Mouse (Mus musculus) forebrain, embryonic 10.5 days (tissue): Measurements from ENCODE around the gene Map3k11. TPM values are rescaled to one million over a fixed set of nuclear protein-coding genes. Genes with fewer than 3 reads are reported as not detected.

Experiments
- DNase-seq: peaks from one replicate; pipeline ENCODE4 v3.0.0-alpha.2; 2017; ENCODE audit warnings: low spot score; ENCODE audit errors: extremely low spot score
- H3K27ac ChIP-seq: fragments of 300-500 bp; sonication (generic); 2 replicates; pipeline ENCODE4 v1.5.1; 2016; ENCODE audit warnings: mild to moderate bottlenecking
- H3K27me3 ChIP-seq: fragments of 300-500 bp; sonication (generic); 2 replicates; pipeline ENCODE4 v1.6.1; 2016; ENCODE audit warnings: mild to moderate bottlenecking; ENCODE audit not compliant: poor library complexity, severe bottlenecking
- H3K36me3 ChIP-seq: fragments of 300-500 bp; sonication (generic); replicated peaks from 2 replicates; pipeline ENCODE4 v1.6.1; 2016; ENCODE audit warnings: mild to moderate bottlenecking, moderate library complexity
- H3K4me1 ChIP-seq: fragments of 300-500 bp; sonication (generic); 2 replicates; pipeline ENCODE4 v1.6.1; 2016
- H3K4me3 ChIP-seq: fragments of 300-500 bp; sonication (generic); 2 replicates; pipeline ENCODE4 v1.5.1; 2016; ENCODE audit warnings: mild to moderate bottlenecking, moderate library complexity
- H3K9me3 ChIP-seq: fragments of 300-500 bp; sonication (generic); 2 replicates; pipeline ENCODE4 v1.6.1; 2016; ENCODE audit warnings: mild to moderate bottlenecking, moderate library complexity
- WGBS: fragments of 180-500 bp; shearing (Covaris S2); methylation state at CpG from one replicate; pipeline ENCODE4 v1.1.7; 2016; 5-methylcytosine and 5-hydroxymethylcytosine counted together
- polyA plus RNA-seq: library from polyadenylated mRNA; unstranded; fragments of >200 nt; fragmentation: Nextera tagmentation; extraction: Ambion mirVana; gene quantifications from 2 replicates; pipeline ENCODE4 v1.2.1, GENCODE M21; 2016

Map3k11 gene
- polyA plus RNA-seq, 1 experiment from 2014 or later: 26.3 TPM

DNA sequence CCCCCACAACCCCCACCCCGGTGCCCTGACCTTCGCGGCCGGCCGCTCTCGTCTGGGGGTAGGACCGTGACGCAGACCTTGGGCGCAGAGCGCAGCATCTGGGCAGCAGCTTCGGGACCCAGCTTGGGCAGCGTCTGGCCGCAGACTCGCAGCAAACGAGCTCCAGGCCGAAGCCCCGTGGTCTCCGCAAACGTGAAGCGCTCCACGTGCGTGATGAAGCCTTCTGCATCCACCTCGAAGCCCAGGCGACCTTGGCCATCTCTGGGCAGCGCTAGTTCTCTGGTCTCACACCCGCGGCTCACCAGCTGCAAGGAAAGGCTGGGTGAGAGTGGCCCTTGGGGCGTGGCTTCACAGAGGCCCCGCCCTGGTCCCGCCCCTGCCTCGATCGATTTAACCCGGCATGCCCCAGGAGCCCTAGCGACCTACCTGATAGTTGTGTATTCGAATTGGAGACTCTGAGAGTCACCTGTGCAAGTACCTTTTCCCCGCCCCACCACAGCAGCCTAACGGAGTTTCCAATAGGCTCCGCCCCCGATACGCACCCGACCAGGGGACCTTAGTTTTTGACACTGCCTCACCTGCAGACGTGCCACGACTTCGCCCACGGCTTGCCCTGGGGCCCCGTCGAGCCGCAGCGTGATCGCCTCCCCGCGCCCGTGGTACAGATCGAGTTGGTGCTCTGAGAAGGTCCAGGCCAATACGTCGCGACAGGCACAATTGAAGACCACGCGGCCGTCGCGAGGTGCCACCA lies 34.4 kb upstream of the Map3k11 start:
- Histone ChIP-seq H3K4me3 (peak overlapping the region; percentile 62), H3K9me3 (no peaks in the 10 kb centered on the region), H3K36me3 (peaks cover 50% of the 10 kb centered on the region), H3K27ac (peak overlapping the region; percentile 60), H3K27me3 (peaks cover 52% of the 10 kb centered on the region), H3K4me1 (peaks cover 31% of the 10 kb centered on the region)
- peak; percentile 77 for DNase-seq
- WGBS: 2% methylated on average over 62 of the region's 62 CpGs

DNA sequence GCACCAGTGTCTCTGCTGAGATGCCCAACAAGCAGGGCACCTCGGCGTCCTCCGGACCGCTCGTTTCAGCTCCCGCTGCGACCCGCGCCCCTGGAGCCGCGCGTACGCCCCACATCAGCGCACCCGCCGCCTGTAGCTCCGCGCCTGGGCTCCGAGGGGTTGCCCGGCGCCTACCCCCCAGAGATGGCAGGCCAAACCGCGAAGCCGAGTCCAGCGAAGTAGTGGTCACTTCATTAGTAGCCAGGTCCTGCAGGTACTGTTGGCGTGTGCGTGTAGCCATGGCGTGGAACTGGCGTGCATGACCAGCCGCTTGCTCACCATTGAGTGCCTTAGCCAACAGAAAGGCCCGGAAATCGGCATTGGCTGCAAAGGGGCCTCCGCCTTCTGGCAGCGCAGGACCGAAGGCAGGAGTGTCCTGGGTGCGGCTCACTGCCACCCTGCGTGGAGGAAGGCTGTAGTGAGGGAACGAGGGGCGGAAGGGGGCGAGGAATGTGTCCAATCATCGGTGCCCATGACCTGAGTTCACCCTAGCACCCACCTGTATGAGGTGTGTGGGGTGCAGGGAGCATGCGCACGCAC lies 33.7 kb upstream of the Map3k11 start:
- H3K9me3 ChIP-seq: no peaks in the 10 kb centered on the region
- H3K4me3 ChIP-seq: peak overlapping the region; percentile 62
- peaks cover 24% of the 10 kb centered on the region for H3K4me1 ChIP-seq
- H3K27ac ChIP-seq: peak overlapping the region; percentile 60; the same call in 1 of the 2 replicates
- H3K27me3 ChIP-seq: peaks cover 52% of the 10 kb centered on the region
- peaks cover 53% of the 10 kb centered on the region for H3K36me3 ChIP-seq
- DNase-seq: peak; percentile 33
- 7% methylated on average over 43 of the region's 43 CpGs for WGBS

DNA sequence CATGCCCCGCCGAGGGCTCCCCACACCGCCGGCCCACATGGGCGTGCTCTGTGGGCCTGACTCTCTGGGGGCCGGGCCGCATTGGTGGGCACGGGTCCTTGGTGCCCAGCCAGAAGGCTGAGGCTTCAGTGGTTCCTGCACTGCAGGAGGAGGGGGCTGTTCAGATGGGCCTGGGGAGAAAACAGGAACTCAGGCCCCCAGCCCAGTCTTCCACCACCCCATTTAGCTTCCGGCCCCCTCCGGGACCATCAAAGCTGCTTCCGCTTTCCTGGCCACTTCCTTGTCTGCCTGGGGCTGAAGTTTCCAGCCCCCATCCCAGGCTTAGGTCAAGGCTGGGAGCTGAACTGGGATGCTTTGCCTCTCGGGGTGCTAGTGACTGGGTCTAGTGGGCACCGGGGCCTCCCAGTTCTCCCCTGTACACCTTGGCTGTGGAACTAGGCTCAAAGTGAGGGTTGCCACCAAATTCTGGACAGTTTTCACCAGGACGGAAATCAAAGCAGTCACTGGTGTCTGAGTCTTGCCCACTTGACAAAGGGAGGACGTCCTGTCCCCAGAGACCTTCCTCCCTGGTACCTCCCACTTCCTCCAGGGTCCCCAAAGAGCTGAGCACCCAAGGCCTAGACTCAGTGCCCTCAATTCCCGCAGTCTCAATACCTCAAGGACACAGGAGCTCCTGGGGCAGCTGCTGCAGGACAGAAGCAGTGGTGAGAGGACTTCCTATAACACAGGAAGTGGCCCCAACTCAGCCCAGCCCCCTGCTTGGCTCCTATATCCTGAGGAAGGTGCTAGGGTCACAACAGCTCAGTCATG lies 27.4 kb upstream of the Map3k11 start:
- Histone ChIP-seq H3K27me3 (peaks cover 9% of the 10 kb centered on the region), H3K9me3 (no peaks in the 10 kb centered on the region), H3K27ac (peak overlapping the region; percentile 60), H3K36me3 (peaks cover 44% of the 10 kb centered on the region), H3K4me1 (peaks cover 40% of the 10 kb centered on the region), H3K4me3 (peak overlapping the region; percentile 26)
- no peak for DNase-seq
- WGBS: 88% methylated on average over 16 of the region's 16 CpGs

DNA sequence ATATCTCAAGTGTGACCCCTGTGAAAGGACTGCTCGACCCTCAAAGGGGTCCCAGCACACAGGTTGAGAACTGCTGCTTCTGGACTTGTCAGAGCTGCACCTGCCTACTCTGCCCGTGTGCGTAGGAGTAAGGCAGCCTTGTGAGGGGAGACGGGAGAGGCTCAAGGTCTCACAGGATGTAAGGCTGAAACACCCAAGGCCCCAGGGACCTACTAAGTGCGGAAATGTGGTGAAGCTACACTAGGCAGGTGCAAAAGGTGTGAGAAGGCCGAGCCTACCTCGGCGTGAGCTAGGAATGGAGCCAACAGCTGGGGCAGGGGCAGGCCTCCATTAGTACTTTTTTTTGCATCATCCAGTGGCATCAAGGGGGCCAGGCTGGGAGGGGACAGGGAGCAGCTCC lies 26.2 kb upstream of the Map3k11 start:
- WGBS: 87% methylated on average over 8 of the region's 8 CpGs
- H3K27ac ChIP-seq: peak overlapping the region; percentile 86
- H3K9me3 ChIP-seq: no peaks in the 10 kb centered on the region
- no peak for DNase-seq
- H3K4me3 ChIP-seq: peak overlapping the region; percentile 63
- H3K36me3 ChIP-seq: peaks cover 47% of the 10 kb centered on the region
- H3K4me1 ChIP-seq: peaks cover 40% of the 10 kb centered on the region
- no peaks in the 10 kb centered on the region for H3K27me3 ChIP-seq

DNA sequence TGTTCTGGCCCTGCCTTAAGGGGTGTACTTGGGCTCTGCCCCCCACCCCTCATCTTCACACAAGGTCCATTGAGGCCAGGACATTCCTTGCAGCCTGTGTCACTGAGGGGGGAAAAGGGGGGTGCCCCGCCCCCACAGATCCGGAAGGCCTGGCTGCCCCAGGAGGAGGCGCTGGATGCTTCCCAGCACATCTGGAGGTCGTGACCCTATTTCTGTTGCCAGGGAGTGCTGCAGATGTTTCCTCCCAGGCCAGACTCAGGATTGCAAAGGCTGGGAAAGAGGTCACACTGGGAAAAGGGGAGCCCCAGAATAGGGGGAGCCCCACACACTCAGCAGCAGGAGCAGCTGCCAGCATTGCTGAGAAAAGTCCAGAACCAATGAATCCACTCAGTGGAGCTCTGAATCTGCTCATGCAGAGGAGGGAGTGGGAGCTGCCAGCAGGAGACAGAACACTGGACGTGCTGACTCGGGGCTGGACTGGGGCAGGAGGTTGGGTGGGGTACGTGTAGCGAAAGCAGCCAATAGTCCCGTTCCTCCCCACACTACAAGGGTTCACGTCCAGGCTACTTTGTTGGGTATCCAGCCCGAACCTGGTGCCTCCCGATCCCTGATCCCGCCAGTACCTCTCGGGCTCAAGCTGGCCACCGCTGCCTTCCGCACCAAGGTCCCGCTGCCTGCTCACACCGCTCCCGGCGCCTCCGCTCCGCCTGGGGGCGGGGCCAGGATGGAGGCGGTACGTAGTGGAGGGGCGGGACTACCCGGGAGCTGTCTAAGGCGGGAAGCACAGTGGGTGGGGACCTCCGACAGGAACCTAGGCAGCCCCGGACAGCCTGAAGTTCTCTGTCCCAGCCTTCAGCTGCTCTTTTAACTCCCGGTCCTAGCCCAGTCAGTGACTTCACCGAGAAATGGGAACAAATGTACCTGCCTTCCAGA lies 25.3 kb upstream of the Map3k11 start, which contains the start of gene Sipa1:
Gene Sipa1 (minus strand): TSS at position 727 of the 933 bp plus-strand sequence.
- Histone ChIP-seq H3K27ac (peak within 1 kb of the TSS; percentile 86), H3K9me3 (no peaks in the 10 kb centered on the region), H3K4me3 (peak within 1 kb of the TSS; percentile 63), H3K27me3 (no peaks in the 10 kb centered on the region), H3K4me1 (peaks cover 40% of the 10 kb centered on the region), H3K36me3 (peaks cover 54% of the 10 kb centered on the region)
- DNase-seq: peak; percentile 85
- WGBS: 2% methylated on average over 32 of the region's 32 CpGs

DNA sequence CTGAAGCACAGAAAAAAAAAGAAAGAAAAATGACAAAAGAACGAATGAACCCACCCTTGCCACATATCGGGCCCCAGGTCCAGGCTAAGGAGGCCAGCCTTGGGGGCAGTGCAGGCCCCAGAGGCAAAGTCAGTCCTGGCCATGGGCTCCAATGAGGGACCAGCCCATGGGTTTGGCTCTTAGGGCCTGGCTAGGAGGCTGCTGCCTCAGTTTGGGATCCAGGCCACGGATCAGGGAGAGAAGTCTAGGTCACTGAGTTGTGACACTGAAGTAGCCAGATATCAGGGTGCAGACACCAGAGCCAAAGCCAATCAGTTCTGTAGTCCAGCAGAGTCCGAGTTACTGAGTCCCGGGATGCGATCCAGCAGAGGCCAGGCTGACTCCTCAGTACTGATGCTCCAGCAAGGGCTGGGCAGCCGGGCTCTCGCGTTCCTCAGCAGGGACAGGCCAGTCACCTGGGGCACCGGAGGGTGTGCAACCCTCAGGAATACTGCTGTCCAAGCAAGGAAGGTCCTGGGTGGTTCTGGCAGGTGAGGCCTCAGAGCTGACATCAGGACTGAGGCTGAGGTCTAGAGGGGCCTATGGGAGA lies 23.8 kb upstream of the Map3k11 start:
- H3K36me3 ChIP-seq: peaks cover 62% of the 10 kb centered on the region
- peaks cover 40% of the 10 kb centered on the region for H3K4me1 ChIP-seq
- H3K27me3 ChIP-seq: no peaks in the 10 kb centered on the region
- 94% methylated on average over 10 of the region's 10 CpGs for WGBS
- H3K27ac ChIP-seq: no peak overlapping the region
- H3K9me3 ChIP-seq: no peaks in the 10 kb centered on the region
- H3K4me3 ChIP-seq: no peak overlapping the region; the same call in 1 of the 2 replicates
- DNase-seq: no peak

DNA sequence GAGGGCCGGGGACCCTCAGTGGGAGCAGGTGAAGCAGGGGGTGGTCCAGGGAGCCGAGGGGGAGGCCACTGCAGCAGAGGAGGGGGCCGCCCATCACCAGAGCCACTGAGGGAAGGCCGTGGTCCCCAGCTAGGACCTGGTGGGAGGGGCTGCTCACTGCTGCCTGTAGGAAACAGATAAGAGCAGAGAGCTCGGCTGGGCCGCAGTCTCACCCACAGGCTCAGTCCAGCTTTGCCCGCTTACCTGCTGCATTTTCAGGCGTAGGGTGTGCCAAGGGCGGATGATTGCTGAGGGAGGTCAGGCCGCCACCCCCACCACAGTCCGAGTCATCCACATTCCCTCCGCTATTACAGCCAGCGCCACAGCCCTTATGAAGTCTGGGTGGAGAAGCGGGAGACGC lies 23.1 kb upstream of the Map3k11 start:
- WGBS: 86% methylated on average over 15 of the region's 15 CpGs
- Histone ChIP-seq H3K27ac (0 out of 2 replicates have a peak overlapping the region, but pooled peaks have one; percentile 44), H3K9me3 (no peaks in the 10 kb centered on the region), H3K27me3 (no peaks in the 10 kb centered on the region), H3K36me3 (peaks cover 63% of the 10 kb centered on the region), H3K4me3 (no peak overlapping the region), H3K4me1 (peaks cover 40% of the 10 kb centered on the region)
- DNase-seq: no peak

DNA sequence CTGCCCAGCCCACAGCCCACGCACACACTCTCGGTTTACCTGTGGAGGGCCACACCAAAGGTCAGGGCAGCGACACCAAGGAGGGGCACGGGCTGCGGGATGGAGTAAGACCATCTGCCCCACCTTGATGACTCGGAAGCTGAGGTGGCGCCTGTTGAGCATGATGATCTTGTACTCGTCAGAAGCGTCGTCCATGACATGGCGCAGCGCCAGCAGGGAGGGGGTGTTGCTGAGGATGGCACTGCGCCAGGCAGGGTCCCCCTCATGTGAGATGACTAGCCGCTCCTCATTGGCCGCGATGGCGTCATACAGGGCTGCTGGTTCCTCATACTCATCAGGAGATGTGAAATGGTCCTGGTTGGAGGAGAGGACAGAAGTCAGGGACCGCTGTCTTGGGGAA lies 22.2 kb upstream of the Map3k11 start:
- WGBS: 97% methylated on average over 18 of the region's 18 CpGs
- DNase-seq: no peak
- Histone ChIP-seq H3K9me3 (no peaks in the 10 kb centered on the region), H3K36me3 (peaks cover 70% of the 10 kb centered on the region), H3K27me3 (no peaks in the 10 kb centered on the region), H3K4me3 (no peak overlapping the region), H3K27ac (no peak overlapping the region), H3K4me1 (peaks cover 34% of the 10 kb centered on the region)

DNA sequence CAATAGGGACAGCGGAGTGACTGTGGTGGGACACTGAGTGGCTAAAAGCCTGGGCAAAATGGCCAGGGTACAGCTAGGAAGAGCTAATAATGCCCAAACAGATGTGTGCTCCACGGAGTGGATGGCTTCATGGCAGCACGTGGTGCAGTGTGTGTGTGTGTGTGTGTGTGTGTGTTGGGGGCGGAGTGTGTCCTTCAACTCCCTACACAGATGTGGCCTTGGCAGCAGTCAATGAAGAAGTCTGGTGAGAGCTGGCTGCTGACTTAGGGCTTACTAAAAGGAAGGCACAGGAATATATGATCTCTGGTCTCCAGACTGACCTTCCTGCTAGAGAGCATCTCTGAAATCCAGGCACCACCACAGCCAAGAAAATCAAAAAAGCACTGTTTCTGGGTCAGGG lies 20.2 kb upstream of the Map3k11 start:
- WGBS: 91% methylated on average over 4 of the region's 4 CpGs
- H3K36me3 ChIP-seq: peaks cover 90% of the 10 kb centered on the region
- H3K27ac ChIP-seq: no peak overlapping the region

DNA sequence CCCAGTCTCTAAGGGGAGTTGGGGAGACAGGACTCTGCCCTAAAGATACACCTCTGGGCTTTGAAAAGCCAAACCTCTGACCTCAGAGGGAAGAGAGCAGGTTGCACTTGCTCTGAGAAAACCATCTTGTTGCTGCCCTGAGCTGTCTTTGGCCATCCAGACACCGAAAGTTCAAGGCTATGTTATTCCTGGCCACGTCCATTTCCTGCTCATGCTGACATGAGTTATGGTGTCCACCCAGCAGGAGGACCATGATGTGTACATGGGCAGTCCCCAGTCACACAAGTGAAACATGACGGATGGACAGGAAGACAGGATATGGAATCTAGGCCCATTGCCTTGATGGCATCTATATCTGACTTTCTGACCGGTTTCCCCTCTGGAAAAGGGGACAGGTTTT lies 8.1 kb upstream of the Map3k11 start:
- H3K27me3 ChIP-seq: no peaks in the 10 kb centered on the region
- no peak for DNase-seq
- WGBS: 93% methylated on average over 4 of the region's 4 CpGs
- H3K27ac ChIP-seq: no peak overlapping the region
- no peaks in the 10 kb centered on the region for H3K4me1 ChIP-seq
- no peak overlapping the region for H3K4me3 ChIP-seq
- peaks cover 98% of the 10 kb centered on the region for H3K36me3 ChIP-seq
- H3K9me3 ChIP-seq: no peaks in the 10 kb centered on the region

More for the DNA sequence above, 20.2 kb upstream of the Map3k11 start:
- Histone ChIP-seq H3K9me3 (no peaks in the 10 kb centered on the region), H3K27me3 (no peaks in the 10 kb centered on the region), H3K4me3 (no peak overlapping the region), H3K4me1 (peaks cover 16% of the 10 kb centered on the region)
- no peak for DNase-seq

DNA sequence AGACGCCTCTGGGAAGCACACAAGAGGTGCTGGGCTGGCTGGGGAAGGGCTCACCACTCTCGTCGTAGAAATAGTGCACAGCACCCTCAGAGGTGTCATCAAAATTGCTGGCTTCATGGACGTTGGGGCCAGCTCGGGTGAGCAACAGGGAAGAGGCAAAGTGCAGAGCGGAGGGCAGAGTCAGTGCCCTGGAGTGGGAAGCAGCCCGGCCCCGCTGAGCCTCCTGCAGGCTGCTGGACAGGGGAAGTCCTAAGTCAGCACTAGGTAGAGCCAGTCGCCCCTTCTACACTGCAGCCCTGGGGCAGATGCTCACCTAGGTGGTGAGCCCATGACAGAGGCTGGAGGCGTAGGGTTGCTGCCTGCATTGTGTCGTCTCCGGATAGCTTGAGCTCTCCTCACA lies 4.3 kb upstream of the Map3k11 start:
- H3K27me3 ChIP-seq: no peaks in the 10 kb centered on the region
- H3K27ac ChIP-seq: no peak overlapping the region
- 92% methylated on average over 12 of the region's 12 CpGs for WGBS
- peaks cover 14% of the 10 kb centered on the region for H3K4me1 ChIP-seq
- no peaks in the 10 kb centered on the region for H3K9me3 ChIP-seq
- H3K36me3 ChIP-seq: peaks cover 80% of the 10 kb centered on the region
- 0 out of 2 replicates have a peak overlapping the region, but pooled peaks have one; percentile 3 for H3K4me3 ChIP-seq
- no peak for DNase-seq
